Mouse (Mus musculus) midbrain, embryonic 15.5 days (tissue): ENCODE measurements around the gene Nfe2l1. TPM values are rescaled to one million over a fixed set of nuclear protein-coding genes. Genes with fewer than 3 reads are reported as not detected.
A peak's percentile ranks its signal among the peaks of the same experiment; 100 is the strongest.
"Not testable (repeated sequence)": the region's sequence is repeated elsewhere in the genome, so short reads cannot be mapped to it uniquely, and the experiment has no call there.

Experiments
- ATAC-seq: fragments of 200-750 bp; cut with Nextera tagmentation; replicated peaks from 2 replicates; pipeline ENCODE4 v1.8.0; 2017; ENCODE audit warnings: moderate TSS enrichment
- H3K27ac ChIP-seq: fragments of 300-500 bp; sonication (generic); 2 replicates; pipeline ENCODE4 v1.5.1; 2015; ENCODE audit warnings: mild to moderate bottlenecking, inconsistent platforms
- H3K27me3 ChIP-seq: fragments of 300-500 bp; sonication (generic); replicated peaks from 2 replicates; pipeline ENCODE4 v1.6.1; 2015; ENCODE audit warnings: inconsistent platforms
- H3K36me3 ChIP-seq: fragments of 300-500 bp; sonication (generic); replicated peaks from 2 replicates; pipeline ENCODE4 v1.6.1; 2015; ENCODE audit warnings: inconsistent platforms
- H3K4me1 ChIP-seq: fragments of 300-500 bp; sonication (generic); 2 replicates; pipeline ENCODE4 v1.6.1; 2015; ENCODE audit warnings: inconsistent platforms
- H3K4me2 ChIP-seq: fragments of 300-500 bp; sonication (generic); 2 replicates; pipeline ENCODE4 v1.6.1; 2015; ENCODE audit warnings: inconsistent platforms, mild to moderate bottlenecking, moderate library complexity
- H3K4me3 ChIP-seq: fragments of 300-500 bp; sonication (generic); 2 replicates; pipeline ENCODE4 v1.5.1; 2015; ENCODE audit warnings: mild to moderate bottlenecking, inconsistent platforms
- H3K9ac ChIP-seq: fragments of 300-500 bp; sonication (generic); 2 replicates; pipeline ENCODE4 v1.6.1; 2015; ENCODE audit warnings: mild to moderate bottlenecking, inconsistent platforms
- H3K9me3 ChIP-seq: fragments of 300-500 bp; sonication (generic); 2 replicates; pipeline ENCODE4 v1.6.1; 2016; ENCODE audit warnings: inconsistent platforms
- WGBS: fragments of 180-500 bp; shearing (Covaris S2); methylation state at CpG from one replicate; pipeline ENCODE4 v1.1.7; 2015; ENCODE audit warnings: mixed read lengths; 5-methylcytosine and 5-hydroxymethylcytosine counted together
- polyA plus RNA-seq: library from polyadenylated mRNA; unstranded; fragments of >200 nt; fragmentation: Nextera tagmentation; extraction: Ambion mirVana; gene quantifications from 2 replicates; pipeline ENCODE4 v1.2.1, GENCODE M21; 2015

Nfe2l1 gene
- polyA plus RNA-seq, 1 experiment from 2014 or later, result 80.9 TPM

GRCm38 (mm10) chr11:96862534-96862933 lies 32.8 kb upstream of the Nfe2l1 start:
- 0 out of 2 replicates have a peak, but pooled peaks have one; percentile 13 for ATAC-seq
- peak overlapping the region; percentile 93 for H3K4me2 ChIP-seq
- H3K9ac ChIP-seq, result no peak overlapping the region
- 57% methylated on average over 12 of the region's 12 CpGs for WGBS
- H3K4me1 ChIP-seq, result peaks cover 30% of the 10 kb centered on the region
- H3K27me3 ChIP-seq, result no peaks in the 10 kb centered on the region
- no peaks in the 10 kb centered on the region for H3K36me3 ChIP-seq
- no peaks in the 10 kb centered on the region for H3K9me3 ChIP-seq
- peak overlapping the region; percentile 48; the same call in 1 of the 2 replicates for H3K27ac ChIP-seq
- H3K4me3 ChIP-seq, result peak overlapping the region; percentile 46; the same call in 1 of the 2 replicates

- peak overlapping the region; percentile 93 for H3K4me2 ChIP-seq
- peak; percentile 92 for ATAC-seq
- no peak overlapping the region for H3K27ac ChIP-seq
- no peaks in the 10 kb centered on the region for H3K9me3 ChIP-seq
- no peaks in the 10 kb centered on the region for H3K27me3 ChIP-seq
- H3K36me3 ChIP-seq, result no peaks in the 10 kb centered on the region
- peaks cover 30% of the 10 kb centered on the region for H3K4me1 ChIP-seq
- H3K4me3 ChIP-seq, result peak overlapping the region; percentile 46
- under 1% methylated on average over 31 of the region's 31 CpGs for WGBS
- H3K9ac ChIP-seq, result peak overlapping the region; percentile 33
These were observed 32.1 kb upstream of the Nfe2l1 start for GRCm38 (mm10) chr11:96861878-96862289.

- H3K4me1 ChIP-seq, result peaks cover 30% of the 10 kb centered on the region
- H3K27ac ChIP-seq, result no peak overlapping the region
- peak; percentile 48; the same call in 1 of the 2 replicates for ATAC-seq
- H3K36me3 ChIP-seq, result no peaks in the 10 kb centered on the region
- H3K9ac ChIP-seq, result peak overlapping the region; percentile 33
- peak overlapping the region; percentile 46 for H3K4me3 ChIP-seq
- H3K4me2 ChIP-seq, result peak overlapping the region; percentile 93
- no peaks in the 10 kb centered on the region for H3K9me3 ChIP-seq
- no peaks in the 10 kb centered on the region for H3K27me3 ChIP-seq
- WGBS, result 2% methylated on average over 20 of the region's 20 CpGs
These were observed 31.7 kb upstream of the Nfe2l1 start for GRCm38 (mm10) chr11:96861446-96861845.

GRCm38 (mm10) chr11:96860564-96860963 lies 30.8 kb upstream of the Nfe2l1 start:
- H3K4me2 ChIP-seq, result no peak overlapping the region
- H3K27me3 ChIP-seq, result no peaks in the 10 kb centered on the region
- no peak overlapping the region for H3K9ac ChIP-seq
- no peak overlapping the region for H3K27ac ChIP-seq
- no peaks in the 10 kb centered on the region for H3K36me3 ChIP-seq
- H3K4me1 ChIP-seq, result peaks cover 30% of the 10 kb centered on the region
- ATAC-seq, result no peak
- WGBS, result 7% methylated on average over 8 of the region's 8 CpGs
- H3K4me3 ChIP-seq, result no peak overlapping the region
- no peaks in the 10 kb centered on the region for H3K9me3 ChIP-seq

- Histone ChIP-seq H3K27me3 (no peaks in the 10 kb centered on the region), H3K27ac (no peak overlapping the region), H3K4me1 (peaks cover 30% of the 10 kb centered on the region), H3K4me3 (no peak overlapping the region), H3K9me3 (no peaks in the 10 kb centered on the region), H3K36me3 (no peaks in the 10 kb centered on the region), H3K9ac (no peak overlapping the region), H3K4me2 (no peak overlapping the region)
- WGBS, result 83% methylated on average over 4 of the region's 4 CpGs
- no peak for ATAC-seq
These were observed 29.9 kb upstream of the Nfe2l1 start for GRCm38 (mm10) chr11:96859635-96860034.

GRCm38 (mm10) chr11:96857446-96857845 lies 27.7 kb upstream of the Nfe2l1 start:
- Histone ChIP-seq H3K36me3 (no peaks in the 10 kb centered on the region), H3K4me3 (no peak overlapping the region), H3K9me3 (no peaks in the 10 kb centered on the region), H3K27ac (no peak overlapping the region), H3K4me2 (no peak overlapping the region), H3K9ac (no peak overlapping the region), H3K27me3 (no peaks in the 10 kb centered on the region), H3K4me1 (peaks cover 15% of the 10 kb centered on the region)
- ATAC-seq, result no peak
- WGBS, result 86% methylated on average over 5 of the region's 5 CpGs

- peak within 1 kb of the TSS; percentile 29 for H3K9ac ChIP-seq
- H3K4me2 ChIP-seq, result peak within 1 kb of the TSS; percentile 70
- no peak within 1 kb of the TSS for H3K27ac ChIP-seq
- H3K4me1 ChIP-seq, result peaks cover 11% of the 10 kb centered on the region
- ATAC-seq, result no peak
- no peaks in the 10 kb centered on the region for H3K36me3 ChIP-seq
- H3K27me3 ChIP-seq, result 0 out of 2 replicates have a peak, but pooled peaks cover 14% of the 10 kb centered on the region
- H3K4me3 ChIP-seq, result peak within 1 kb of the TSS; percentile 36
- H3K9me3 ChIP-seq, result no peaks in the 10 kb centered on the region
- 1% methylated on average over 57 of the region's 60 CpGs for WGBS
These were observed 20.1 kb upstream of the Nfe2l1 start, which contains the start of gene Copz2 for GRCm38 (mm10) chr11:96849681-96850467. Gene Copz2, plus strand, starts transcription at chr11:96849870.

GRCm38 (mm10) chr11:96849145-96849544 lies 19.4 kb upstream of the Nfe2l1 start:
- not testable (repeated sequence) for ATAC-seq, H3K4me3 ChIP-seq, H3K4me2 ChIP-seq, H3K27ac ChIP-seq, H3K9me3 ChIP-seq, H3K36me3 ChIP-seq, H3K9ac ChIP-seq
- 68% methylated on average over 5 of the region's 5 CpGs for WGBS
- Histone ChIP-seq H3K27me3 (0 out of 2 replicates have a peak, but pooled peaks cover 14% of the 10 kb centered on the region), H3K4me1 (peaks cover 11% of the 10 kb centered on the region)

GRCm38 (mm10) chr11:96848694-96849093 lies 18.9 kb upstream of the Nfe2l1 start:
- Histone ChIP-seq H3K36me3 (no peaks in the 10 kb centered on the region), H3K27me3 (0 out of 2 replicates have a peak, but pooled peaks cover 14% of the 10 kb centered on the region)

GRCm38 (mm10) chr11:96847240-96847639 lies 17.5 kb upstream of the Nfe2l1 start:
- H3K27ac ChIP-seq, result no peak overlapping the region
- H3K27me3 ChIP-seq, result 0 out of 2 replicates have a peak, but pooled peaks cover 14% of the 10 kb centered on the region
- H3K4me3 ChIP-seq, result no peak overlapping the region
- 72% methylated on average over 3 of the region's 3 CpGs for WGBS
- ATAC-seq, result no peak
- H3K36me3 ChIP-seq, result no peaks in the 10 kb centered on the region
- H3K4me1 ChIP-seq, result peaks cover 11% of the 10 kb centered on the region
- no peak overlapping the region for H3K4me2 ChIP-seq
- H3K9ac ChIP-seq, result no peak overlapping the region
- H3K9me3 ChIP-seq, result no peaks in the 10 kb centered on the region

More at GRCm38 (mm10) chr11:96848694-96849093, 18.9 kb upstream of the Nfe2l1 start:
- H3K9me3 ChIP-seq, result no peaks in the 10 kb centered on the region
- no peak overlapping the region for H3K27ac ChIP-seq
- H3K4me1 ChIP-seq, result peaks cover 11% of the 10 kb centered on the region
- no peak for ATAC-seq
- H3K4me2 ChIP-seq, result no peak overlapping the region
- WGBS, result 60% methylated on average over 9 of the region's 9 CpGs
- H3K9ac ChIP-seq, result no peak overlapping the region
- H3K4me3 ChIP-seq, result no peak overlapping the region

GRCm38 (mm10) chr11:96843627-96844026 lies 13.9 kb upstream of the Nfe2l1 start:
- 61% methylated on average over 3 of the region's 3 CpGs for WGBS
- Histone ChIP-seq H3K4me3 (no peak overlapping the region), H3K27ac (no peak overlapping the region), H3K9ac (no peak overlapping the region), H3K9me3 (no peaks in the 10 kb centered on the region), H3K36me3 (no peaks in the 10 kb centered on the region), H3K4me2 (no peak overlapping the region), H3K4me1 (no peaks in the 10 kb centered on the region), H3K27me3 (no peaks in the 10 kb centered on the region)
- no peak for ATAC-seq

- Histone ChIP-seq H3K36me3 (no peaks in the 10 kb centered on the region), H3K9ac (no peak overlapping the region), H3K4me1 (no peaks in the 10 kb centered on the region), H3K27me3 (no peaks in the 10 kb centered on the region), H3K4me2 (no peak overlapping the region), H3K4me3 (no peak overlapping the region), H3K9me3 (no peaks in the 10 kb centered on the region), H3K27ac (no peak overlapping the region)
- 38% methylated on average over 8 of the region's 8 CpGs for WGBS
- no peak for ATAC-seq
These were observed 10.5 kb upstream of the Nfe2l1 start for GRCm38 (mm10) chr11:96840290-96840689.
